Mouse (Mus musculus) stomach, embryonic 14.5 days (tissue): ENCODE data around the gene Klk13. TPM values are rescaled to one million over a fixed set of nuclear protein-coding genes. Genes with fewer than 3 reads are reported as not detected.

ENCODE experiments used
- ATAC-seq: fragments of 200-750 bp; cut with Nextera tagmentation; 2 replicates; pipeline ENCODE4 v1.8.0; 2017; ENCODE audit warnings: low read depth, moderate TSS enrichment; ENCODE audit not compliant: insufficient number of reproducible peaks, insufficient read depth, low FRiP score
- H3K27ac ChIP-seq: fragments of 300-500 bp; sonication (generic); 2 replicates; pipeline ENCODE4 v1.5.1; 2014; ENCODE audit warnings: mild to moderate bottlenecking, low read length, moderate library complexity, mixed read lengths
- H3K27me3 ChIP-seq: fragments of 300-500 bp; sonication (generic); 2 replicates; pipeline ENCODE4 v1.6.1; 2014; ENCODE audit warnings: low read length, control low read depth, mixed read lengths; ENCODE audit not compliant: control insufficient read depth, insufficient read depth
- H3K36me3 ChIP-seq: fragments of 300-500 bp; sonication (generic); 2 replicates; pipeline ENCODE4 v1.6.1; 2014; ENCODE audit warnings: mild to moderate bottlenecking, control low read depth, low read length, moderate library complexity, mixed read lengths; ENCODE audit not compliant: control insufficient read depth, insufficient read depth
- H3K4me1 ChIP-seq: fragments of 300-500 bp; sonication (generic); 2 replicates; pipeline ENCODE4 v1.6.1; 2014; ENCODE audit warnings: low read length, control low read depth, mixed read lengths; ENCODE audit not compliant: control insufficient read depth, insufficient read depth
- H3K4me2 ChIP-seq: fragments of 300-500 bp; sonication (generic); replicated peaks from 2 replicates; pipeline ENCODE4 v1.6.1; 2014; ENCODE audit warnings: low read depth, low read length, control low read depth
- H3K4me3 ChIP-seq: fragments of 300-500 bp; sonication (generic); 2 replicates; pipeline ENCODE4 v1.5.1; 2014; ENCODE audit warnings: low read depth, low read length, control low read depth
- H3K9ac ChIP-seq: fragments of 300-500 bp; sonication (generic); replicated peaks from 2 replicates; pipeline ENCODE4 v1.6.1; 2014; ENCODE audit warnings: low read depth, mild to moderate bottlenecking, control low read depth, low read length, moderate library complexity, mixed read lengths
- H3K9me3 ChIP-seq: fragments of 300-500 bp; sonication (generic); 2 replicates; pipeline ENCODE4 v1.6.1; 2016; ENCODE audit warnings: low read depth, low read length, control low read depth; ENCODE audit not compliant: control insufficient read depth
- WGBS: fragments of 180-500 bp; shearing (Covaris S2); extraction: QIAGEN DNeasy Blood & Tissue Kit; methylation state at CpG from one replicate; pipeline ENCODE4 v1.1.7; 2014; 5-methylcytosine and 5-hydroxymethylcytosine counted together
- polyA plus RNA-seq: library from polyadenylated mRNA; unstranded; fragments of >200 nt; fragmentation: Nextera tagmentation; extraction: Ambion mirVana; gene quantifications from 2 replicates; pipeline ENCODE4 v1.2.1, GENCODE M21; 2014

The Klk13 gene
- polyA plus RNA-seq, 1 experiment from 2014 or later, result 1.8 TPM

DNA sequence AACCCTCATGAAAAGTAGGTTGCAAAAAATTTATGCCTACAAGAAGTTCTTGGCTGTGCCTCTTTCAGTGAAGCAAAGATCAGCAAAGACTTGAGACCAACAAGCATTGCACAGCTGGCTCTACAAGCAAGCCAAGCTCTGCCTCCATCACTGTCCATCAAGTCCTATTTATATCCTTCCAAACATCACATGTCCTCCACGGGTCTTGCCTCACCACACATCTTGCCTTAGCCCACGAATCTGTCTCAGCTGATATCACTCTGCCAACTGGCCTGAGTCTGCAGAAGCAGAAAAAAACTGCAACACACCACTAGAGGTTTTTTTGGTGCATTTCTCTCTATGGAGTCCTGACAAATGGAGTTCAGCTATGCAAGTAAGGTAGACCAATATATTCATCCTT lies 40.4 kb downstream of the Klk13 start:
- no peak overlapping the region for H3K4me2 ChIP-seq
- no peaks in the 10 kb centered on the region for H3K4me1 ChIP-seq
- H3K36me3 ChIP-seq, result no peaks in the 10 kb centered on the region
- no peaks in the 10 kb centered on the region for H3K27me3 ChIP-seq
- no peak overlapping the region for H3K9ac ChIP-seq
- no peak overlapping the region for H3K27ac ChIP-seq
- ATAC-seq, result no peak
- no peaks in the 10 kb centered on the region for H3K9me3 ChIP-seq
- H3K4me3 ChIP-seq, result no peak overlapping the region
- WGBS, result 65% methylated on average over 2 of the region's 2 CpGs

GRCm38 (mm10) chr7:43766484-43766883 lies 54.1 kb downstream of the Klk13 start:
- no peaks in the 10 kb centered on the region for H3K4me1 ChIP-seq
- no peak overlapping the region for H3K4me3 ChIP-seq
- no peak overlapping the region for H3K27ac ChIP-seq
- H3K36me3 ChIP-seq, result no peaks in the 10 kb centered on the region
- no peaks in the 10 kb centered on the region for H3K9me3 ChIP-seq
- ATAC-seq, result peak; percentile 63; the same call in 1 of the 2 replicates
- no peak overlapping the region for H3K9ac ChIP-seq
- no peaks in the 10 kb centered on the region for H3K27me3 ChIP-seq
- H3K4me2 ChIP-seq, result no peak overlapping the region
- 39% methylated on average over 8 of the region's 8 CpGs for WGBS

DNA sequence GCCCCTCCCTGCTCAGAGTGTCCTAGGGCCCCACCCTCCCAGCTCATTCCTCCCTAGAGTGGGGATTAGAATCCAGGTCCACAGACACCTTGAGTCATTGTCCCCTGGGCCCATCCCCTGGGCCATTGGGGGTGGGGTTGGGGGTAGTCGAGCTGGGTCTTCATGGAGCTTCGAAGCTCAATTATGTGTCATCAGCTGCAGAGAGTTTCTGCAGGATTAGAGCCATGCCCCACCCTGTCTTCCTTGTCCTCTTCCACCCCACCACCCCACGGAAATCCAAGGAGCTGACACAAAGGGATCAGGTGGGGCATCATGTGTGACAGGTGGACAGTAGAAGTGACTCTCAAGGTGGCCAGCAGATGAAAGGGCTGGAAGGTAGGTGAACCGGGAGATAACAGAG lies 56.2 kb downstream of the Klk13 start, which contains the start of gene Klk12:
Klk12 (plus strand) TSS at position 301 of the 400 bp plus-strand sequence.
- Histone ChIP-seq H3K4me1 (no peaks in the 10 kb centered on the region), H3K27ac (no peak within 1 kb of the TSS), H3K4me2 (no peak within 1 kb of the TSS), H3K36me3 (no peaks in the 10 kb centered on the region), H3K9ac (no peak within 1 kb of the TSS), H3K9me3 (no peaks in the 10 kb centered on the region), H3K4me3 (no peak within 1 kb of the TSS), H3K27me3 (no peaks in the 10 kb centered on the region)
- ATAC-seq, result no peak
- 74% methylated on average over 4 of the region's 4 CpGs for WGBS

- Histone ChIP-seq H3K4me2 (no peak overlapping the region), H3K4me1 (no peaks in the 10 kb centered on the region), H3K9ac (no peak overlapping the region), H3K9me3 (no peaks in the 10 kb centered on the region), H3K36me3 (no peaks in the 10 kb centered on the region), H3K4me3 (no peak overlapping the region), H3K27ac (no peak overlapping the region), H3K27me3 (no peaks in the 10 kb centered on the region)
- no peak for ATAC-seq
- 92% methylated on average over 8 of the region's 8 CpGs for WGBS
Observed at GRCm38 (mm10) chr7:43769636-43770035, 57.3 kb downstream of the Klk13 start.

DNA sequence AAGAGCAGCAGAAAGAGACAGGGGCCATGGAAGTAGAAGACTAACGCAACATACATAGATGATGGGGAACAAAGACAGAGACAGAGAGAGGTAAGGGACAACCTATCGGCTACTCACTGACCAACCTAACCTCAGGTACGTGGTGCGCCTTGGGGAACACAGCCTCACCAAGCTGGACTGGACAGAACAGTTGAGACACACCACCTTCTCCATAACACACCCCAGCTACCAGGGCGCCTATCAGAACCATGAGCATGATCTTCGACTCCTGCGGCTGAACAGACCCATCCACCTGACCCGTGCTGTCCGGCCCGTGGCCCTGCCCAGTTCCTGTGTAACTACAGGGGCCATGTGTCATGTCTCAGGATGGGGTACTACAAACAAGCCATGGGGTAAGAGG lies 58.3 kb downstream of the Klk13 start:
- H3K9ac ChIP-seq, result no peak overlapping the region
- no peaks in the 10 kb centered on the region for H3K4me1 ChIP-seq
- no peak overlapping the region for H3K27ac ChIP-seq
- H3K4me3 ChIP-seq, result no peak overlapping the region
- WGBS, result 88% methylated on average over 10 of the region's 10 CpGs
- no peak for ATAC-seq
- H3K9me3 ChIP-seq, result no peaks in the 10 kb centered on the region
- no peak overlapping the region for H3K4me2 ChIP-seq
- no peaks in the 10 kb centered on the region for H3K36me3 ChIP-seq
- no peaks in the 10 kb centered on the region for H3K27me3 ChIP-seq

DNA sequence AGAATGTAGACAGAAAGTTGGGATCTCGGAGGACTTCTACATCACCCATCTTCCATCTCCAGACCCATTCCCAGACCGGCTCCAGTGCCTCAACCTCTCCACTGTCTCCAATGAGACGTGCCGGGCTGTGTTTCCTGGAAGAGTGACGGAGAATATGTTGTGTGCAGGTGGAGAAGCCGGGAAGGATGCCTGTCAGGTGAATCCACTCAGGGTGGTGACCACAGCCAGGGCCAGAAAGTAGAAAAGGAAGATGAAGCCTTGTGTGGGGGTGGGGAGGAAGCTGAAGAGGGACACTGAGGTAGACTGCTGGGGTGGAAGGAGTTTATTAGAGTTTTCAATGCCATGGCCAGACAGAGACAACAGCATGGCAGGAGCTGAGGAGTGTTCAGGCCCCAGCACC lies 59.5 kb downstream of the Klk13 start:
- H3K27ac ChIP-seq, result no peak overlapping the region
- no peaks in the 10 kb centered on the region for H3K36me3 ChIP-seq
- no peak for ATAC-seq
- 92% methylated on average over 6 of the region's 6 CpGs for whole genome bisulfite sequencing
- no peaks in the 10 kb centered on the region for H3K4me1 ChIP-seq
- no peak overlapping the region for H3K4me2 ChIP-seq
- H3K9ac ChIP-seq, result no peak overlapping the region
- no peak overlapping the region for H3K4me3 ChIP-seq
- no peaks in the 10 kb centered on the region for H3K9me3 ChIP-seq
- H3K27me3 ChIP-seq, result no peaks in the 10 kb centered on the region

DNA sequence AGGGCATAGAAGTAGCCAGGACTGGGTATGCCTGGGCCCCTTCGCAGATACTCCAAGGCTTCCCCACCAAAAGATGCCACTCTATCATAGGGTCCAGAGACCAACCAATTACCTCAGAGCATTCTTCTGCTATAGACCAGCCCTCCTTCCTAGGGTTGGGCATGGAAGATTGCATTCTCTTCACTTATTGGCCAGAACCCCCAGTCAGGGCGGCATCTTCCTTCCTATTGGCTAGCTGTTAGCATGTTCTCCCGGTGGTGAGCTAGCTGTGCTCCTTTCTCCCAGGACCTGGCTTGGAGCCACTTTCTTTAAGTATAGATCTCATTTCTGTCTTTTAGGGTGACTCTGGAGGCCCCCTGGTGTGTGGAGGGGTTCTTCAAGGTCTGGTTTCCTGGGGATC lies 60.5 kb downstream of the Klk13 start:
- Histone ChIP-seq H3K27me3 (no peaks in the 10 kb centered on the region), H3K36me3 (no peaks in the 10 kb centered on the region), H3K4me3 (no peak overlapping the region), H3K4me2 (no peak overlapping the region), H3K9me3 (no peaks in the 10 kb centered on the region), H3K9ac (no peak overlapping the region), H3K4me1 (no peaks in the 10 kb centered on the region), H3K27ac (no peak overlapping the region)
- no peak for ATAC-seq
- 74% methylated on average over 3 of the region's 3 CpGs for WGBS

DNA sequence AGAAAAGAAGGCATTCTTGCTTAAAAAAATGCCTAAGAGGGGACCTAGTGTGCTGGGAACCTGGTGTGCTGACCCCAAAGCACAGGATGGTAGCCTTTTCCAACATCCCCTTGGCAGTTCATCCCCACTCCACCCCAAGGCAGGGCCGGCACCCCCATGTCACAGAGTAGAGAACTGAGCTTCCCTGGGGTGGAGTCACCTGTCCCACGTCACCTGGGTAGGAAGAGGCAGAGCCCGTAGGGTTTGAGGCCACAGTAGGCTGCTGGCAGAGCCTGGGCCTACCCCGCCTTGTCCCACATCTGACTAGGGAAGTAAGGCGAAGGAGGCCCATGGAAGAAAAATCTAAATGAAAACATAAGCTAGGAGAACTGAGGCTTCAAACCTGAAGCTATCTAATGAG lies 62.0 kb downstream of the Klk13 start, which contains the start of gene Klk11:
Klk11 (plus strand) TSS at position 241 of the 400 bp plus-strand sequence.
- WGBS, result 86% methylated on average over 5 of the region's 5 CpGs
- peak within 1 kb of the TSS; percentile 58; the same call in 1 of the 2 replicates for H3K27ac ChIP-seq
- H3K27me3 ChIP-seq, result no peaks in the 10 kb centered on the region
- H3K9ac ChIP-seq, result no peak within 1 kb of the TSS
- no peak for ATAC-seq
- no peak within 1 kb of the TSS for H3K4me3 ChIP-seq
- H3K4me2 ChIP-seq, result no peak within 1 kb of the TSS
- no peaks in the 10 kb centered on the region for H3K36me3 ChIP-seq
- H3K4me1 ChIP-seq, result no peaks in the 10 kb centered on the region
- no peaks in the 10 kb centered on the region for H3K9me3 ChIP-seq

- ATAC-seq, result peak; percentile 50; the same call in 1 of the 2 replicates
- Histone ChIP-seq H3K9me3 (no peaks in the 10 kb centered on the region), H3K4me1 (no peaks in the 10 kb centered on the region), H3K27me3 (no peaks in the 10 kb centered on the region), H3K36me3 (no peaks in the 10 kb centered on the region), H3K4me3 (no peak overlapping the region), H3K9ac (no peak overlapping the region), H3K27ac (peak overlapping the region; percentile 58; the same call in 1 of the 2 replicates), H3K4me2 (no peak overlapping the region)
- 58% methylated on average over 6 of the region's 6 CpGs for WGBS
Observed at GRCm38 (mm10) chr7:43774802-43775201, 62.4 kb downstream of the Klk13 start.
